Mouse (Mus musculus) megakaryocyte, embryonic 14.5 days (primary cell): ENCODE results near the gene Hist1h2ba.

ENCODE experiments used
- FLI1 ChIP-seq: IDR thresholded peaks from 2 replicates; pipeline ENCODE4 v1.6.1; 2012; ENCODE audit warnings: low read length, inconsistent platforms, mixed read lengths
- GATA1 ChIP-seq: IDR thresholded peaks from 3 replicates; pipeline ENCODE4 v1.6.1; 2012; ENCODE audit warnings: mixed read lengths, low read length, inconsistent platforms, borderline replicate concordance

- TF ChIP-seq GATA1 (no peak), FLI1 (no peak)
Observed at GRCm38 (mm10) chr13:23893269-23893593, 40.7 kb downstream of the Hist1h2ba start.
